Mouse (Mus musculus) brain, embryonic 14.5 days (tissue): ENCODE measurements around the gene Krtap5-1.

Experiments
- CTCF ChIP-seq: fragments of 200-500 bp; IDR thresholded peaks from 2 replicates; pipeline ENCODE4 v1.5.1; 2012; ENCODE audit warnings: inconsistent platforms, mild to moderate bottlenecking, moderate library complexity, borderline replicate concordance; ENCODE audit not compliant: insufficient read depth, insufficient read length; ENCODE audit errors: extremely low read depth
- POLR2A ChIP-seq: fragments of 200-500 bp; IDR thresholded peaks from 2 replicates; pipeline ENCODE4 v1.6.1; 2012; ENCODE audit warnings: mild to moderate bottlenecking, inconsistent platforms, borderline replicate concordance; ENCODE audit not compliant: poor library complexity, insufficient read depth, insufficient read length, severe bottlenecking; ENCODE audit errors: extremely low read depth

DNA sequence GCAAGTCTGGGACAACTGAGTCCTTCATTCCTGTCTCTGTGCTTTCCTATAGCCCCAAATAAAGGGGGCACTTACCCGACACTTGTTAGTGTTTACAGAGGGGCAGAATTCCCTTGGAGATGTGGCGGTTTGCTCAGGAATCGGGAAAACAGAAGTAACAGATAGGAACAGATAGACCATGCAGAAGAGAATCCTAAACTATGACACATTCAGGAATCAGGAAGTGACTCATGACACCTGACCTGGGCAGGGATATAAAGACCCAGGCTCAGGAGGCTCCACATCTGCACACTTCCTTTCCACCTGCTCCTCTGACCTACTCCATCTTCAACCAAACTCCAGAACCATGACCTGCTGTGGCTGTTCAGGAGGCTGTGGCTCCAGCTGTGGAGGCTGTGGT, 6.3 kb upstream of the Krtap5-1 start, which contains the start of gene Krtap5-4:
- TF ChIP-seq CTCF (no peak), POLR2A (no peak)
